Mouse (Mus musculus) Patski (cell line): Measurements from ENCODE around the gene Gnb2. TPM values are rescaled to one million over a fixed set of nuclear protein-coding genes. Genes with fewer than 3 reads are reported as not detected.

ENCODE experiments used
- ATAC-seq: fragments of 100-300 bp; one replicate; pipeline ENCODE4 v1.8.0; 2021
- CTCF ChIA-PET: fragments of 350-600 bp; sonication (Branson Sonifier 250); formaldehyde crosslinking; loops from one replicate; lab custom pipeline; 2022; ENCODE audit warnings: inconsistent platforms; lab: Charles Lee
- POLR2A ChIA-PET: fragments of 350-600 bp; sonication (Branson Sonifier 250); formaldehyde crosslinking; loops from one replicate; lab custom pipeline; 2022; ENCODE audit warnings: antibody characterized with exemption, inconsistent platforms; lab: Charles Lee
- DNase-seq: peaks from one replicate; pipeline ENCODE4 v3.0.0-alpha.2; 2011; ENCODE audit warnings: low read depth, low spot score
- H3K27me3 ChIP-seq: fragments of 371-371 bp; one replicate; pipeline ENCODE4 v1.5.1; 2021
- CTCF ChIP-seq: fragments of 100-300 bp; IDR thresholded peaks from one replicate; pipeline ENCODE4 v1.5.1; 2021
- in situ Hi-C: fragments of 300-500 bp; cut with MboI; formaldehyde crosslinking; loops from 3 replicates; pipeline ENCODE4 v1.11.1; 2018; ENCODE audit warnings: low pct_unique_long_range_greater_than_20kb, mixed read lengths
- polyA plus RNA-seq: library from polyadenylated mRNA; unstranded; gene quantifications from one replicate; pipeline ENCODE4 v1.2.3, GENCODE M21; 2021

Gene Gnb2
- 963 TPM for polyA plus RNA-seq

- CTCF ChIA-PET = no interaction called here
- in situ Hi-C loops = loop anchor here (5.0 kb wide), 3 partner anchors 69 to 229 kb away; partner anchors contain the start of gene Mospd3
- no peak for TF ChIP-seq CTCF
- DNase-seq = peak; percentile 99
- POLR2A ChIA-PET = interaction anchor here (0.7 to 3.2 kb wide), 2 partner anchors 67 to 107 kb away, joined by 3 to 8 read pairs; partner anchors contain the start of gene Mospd3
- ATAC-seq = peak; percentile 60
- no peaks in the 10 kb centered on the region for H3K27me3 ChIP-seq
These were observed at the start of gene Gnb2, which contains the start of gene Epo for GRCm38 (mm10) chr5:137533117-137533827. Gene Gnb2, minus strand, starts transcription at chr5:137533510. Gene Epo, minus strand, starts transcription at chr5:137533242.

GRCm38 (mm10) chr5:137582702-137583101 is 49.4 kb upstream of the Gnb2 start:
- no peak for TF ChIP-seq CTCF
- ATAC-seq (no peak), DNase-seq (no peak)
- CTCF ChIA-PET = no interaction called here
- H3K27me3 ChIP-seq = peaks cover 5% of the 10 kb centered on the region
- POLR2A ChIA-PET = no interaction called here
- in situ Hi-C loops = no loop called here

- POLR2A ChIA-PET = no interaction called here
- TF ChIP-seq CTCF = no peak
- ATAC-seq (no peak), DNase-seq (no peak)
- CTCF ChIA-PET = no interaction called here
- H3K27me3 ChIP-seq = peaks cover 5% of the 10 kb centered on the region
- in situ Hi-C loops = no loop called here
These were observed 46.9 kb upstream of the Gnb2 start for GRCm38 (mm10) chr5:137580246-137580645.

GRCm38 (mm10) chr5:137574470-137574901 is 41.2 kb upstream of the Gnb2 start:
- ATAC-seq = no peak

GRCm38 (mm10) chr5:137570691-137571586 is 37.6 kb upstream of the Gnb2 start:
- no peak for TF ChIP-seq CTCF
- ATAC-seq (no peak), DNase-seq (no peak)
- in situ Hi-C loops = loop anchor here (25.0 kb wide), 1 partner anchor 759 kb away; no protein-coding TSS in a partner anchor
- H3K27me3 ChIP-seq = peaks cover 18% of the 10 kb centered on the region
- ChIA-PET CTCF (no interaction called here), POLR2A (no interaction called here)

More at GRCm38 (mm10) chr5:137574470-137574901, 41.2 kb upstream of the Gnb2 start:
- no peak for DNase-seq
- ChIA-PET CTCF (interaction anchor here (1.0 kb wide), 1 partner anchor 14 kb away, joined by 3 read pairs; no protein-coding TSS in a partner anchor), POLR2A (no interaction called here)
- in situ Hi-C loops = loop anchor here (25.0 kb wide), 1 partner anchor 762 kb away; no protein-coding TSS in a partner anchor
- TF ChIP-seq CTCF = no peak
- H3K27me3 ChIP-seq = peaks cover 10% of the 10 kb centered on the region

- peaks cover 18% of the 10 kb centered on the region for H3K27me3 ChIP-seq
- in situ Hi-C loops = loop anchor here (25.0 kb wide), 1 partner anchor 758 kb away; no protein-coding TSS in a partner anchor
- no peak for ATAC-seq
- CTCF ChIA-PET = no interaction called here
- POLR2A ChIA-PET = no interaction called here
- no peak for DNase-seq
- no peak for TF ChIP-seq CTCF
These were observed 36.9 kb upstream of the Gnb2 start for GRCm38 (mm10) chr5:137570181-137570580.

GRCm38 (mm10) chr5:137569665-137570064 is 36.4 kb upstream of the Gnb2 start, which contains the start of gene Tfr2:
Gene Tfr2, plus strand, starts transcription at chr5:137569840.
- ChIA-PET POLR2A (no interaction called here), CTCF (interaction anchor here (0.5 kb wide), 1 partner anchor 198 kb away, joined by 3 read pairs; no protein-coding TSS in a partner anchor)
- TF ChIP-seq CTCF = no peak
- DNase-seq = no peak
- peak; percentile 23 for ATAC-seq
- peaks cover 17% of the 10 kb centered on the region for H3K27me3 ChIP-seq
- in situ Hi-C loops = loop anchor here (10.0 to 25.0 kb wide), 2 partner anchors 425 to 757 kb away; partner anchors contain the start of gene Muc3

- ATAC-seq (no peak), DNase-seq (no peak)
- TF ChIP-seq CTCF = no peak
- CTCF ChIA-PET = interaction anchor here (0.5 kb wide), 1 partner anchor 199 kb away, joined by 3 read pairs; no protein-coding TSS in a partner anchor
- POLR2A ChIA-PET = interaction anchor here (0.6 kb wide), 1 partner anchor 26 kb away, joined by 4 read pairs; no protein-coding TSS in a partner anchor
- peaks cover 11% of the 10 kb centered on the region for H3K27me3 ChIP-seq
- in situ Hi-C loops = loop anchor here (10.0 to 25.0 kb wide), 2 partner anchors 424 to 757 kb away; partner anchors contain the start of gene Muc3
These were observed 35.7 kb upstream of the Gnb2 start for GRCm38 (mm10) chr5:137569031-137569430.

GRCm38 (mm10) chr5:137568223-137568798 is 35.0 kb upstream of the Gnb2 start:
- ATAC-seq (no peak), DNase-seq (no peak)
- peaks cover 7% of the 10 kb centered on the region for H3K27me3 ChIP-seq
- in situ Hi-C loops = loop anchor here (10.0 to 25.0 kb wide), 2 partner anchors 424 to 756 kb away; partner anchors contain the start of gene Muc3
- TF ChIP-seq CTCF = no peak
- ChIA-PET POLR2A (interaction anchor here (0.6 kb wide), 1 partner anchor 25 kb away, joined by 4 read pairs; no protein-coding TSS in a partner anchor), CTCF (no interaction called here)
